Comparison of ENCODE assay signal across 21 mouse cellular contexts in the genomic region with DNA sequence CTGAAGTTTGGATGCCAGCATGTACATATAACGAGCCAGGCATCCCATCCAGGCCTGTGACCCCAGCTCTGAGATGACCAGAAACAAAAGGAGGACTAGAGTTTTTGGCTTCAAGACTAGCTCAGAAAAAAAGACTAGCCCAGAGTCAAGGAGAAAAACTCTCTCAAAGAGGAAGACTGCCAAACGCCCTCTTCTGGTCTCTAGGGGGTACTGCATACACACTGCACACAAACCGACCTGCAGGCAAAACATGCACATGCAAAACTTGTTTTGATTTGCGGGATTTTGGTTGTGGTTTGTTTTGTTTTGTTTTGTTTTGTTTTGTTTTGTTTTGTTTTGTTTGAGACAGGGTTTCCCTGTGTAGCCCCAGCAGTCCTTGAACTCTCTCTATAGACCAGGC. TPM values are rescaled to one million over a fixed set of nuclear protein-coding genes. Genes with fewer than 3 reads are reported as not detected.
A peak's percentile ranks its signal among the peaks of the same experiment; 100 is the strongest.
DNase-seq lines count a peak whose midpoint lies in the region; ATAC-seq and TF ChIP-seq lines count a peak whose summit lies in the region.
"Had no signal": no experiment of that assay in that cellular context is flagged by ENCODE, and none has a peak within 500 bp of the region (broad histone marks: within the 10 kb centered on the region; RNA-seq: fewer than 3 reads in every experiment).

No protein-coding gene starts in this region.

- H3K4me3 ChIP-seq in heart, postnatal 0 days (ENCODE audit: low read depth, low read length), result no peak overlapping the region
- H3K4me3 ChIP-seq in lung, embryonic 14.5 days (ENCODE audit: low read depth, low read length), result no peak overlapping the region
- no peak overlapping the region for H3K4me3 ChIP-seq in lung, adult 2 months (replicated peaks; ENCODE audit: extremely low read depth, low read depth, low read length)
- H3K4me3 ChIP-seq in MEL (ENCODE audit: control insufficient read depth in 1 of 2, insufficient read depth in 1 of 2, low read depth in 2 of 2, low read length in 2 of 2), result no peak overlapping the region
- no peak overlapping the region for H3K4me3 ChIP-seq in small intestine, adult 2 months (ENCODE audit: low read depth, low read length)
- H3K4me3 ChIP-seq in limb, embryonic 10.5 days, result no peak overlapping the region
- H3K4me3 ChIP-seq: embryonic facial prominence, embryonic 13.5 days; heart, embryonic 12.5 days; hindbrain, embryonic 10.5 days; liver, embryonic 13.5 days; neural tube, embryonic 13.5 days had no signal

- no peak for ATAC-seq in heart, postnatal 0 days (ENCODE audit: insufficient read depth, low read depth)
- ATAC-seq in lung, embryonic 14.5 days (ENCODE audit: insufficient read depth), result no peak
- ATAC-seq: activated CD4-positive, CD25-positive, alpha-beta regulatory T cell, adult 4 months; midbrain, embryonic 16.5 days had no signal

- no peaks in the 10 kb centered on the region for H3K4me1 ChIP-seq in heart, postnatal 0 days (ENCODE audit: control insufficient read depth, insufficient read depth)
- no peaks in the 10 kb centered on the region for H3K4me1 ChIP-seq in lung, embryonic 14.5 days (ENCODE audit: insufficient read depth)
- no peaks in the 10 kb centered on the region for H3K4me1 ChIP-seq in lung, adult 2 months (ENCODE audit: control insufficient read depth, insufficient read depth, low read length)
- no peaks in the 10 kb centered on the region for H3K4me1 ChIP-seq in MEL (ENCODE audit: control insufficient read depth in 1 of 2, insufficient read depth in 2 of 2, low read length in 2 of 2)
- H3K4me1 ChIP-seq in small intestine, adult 2 months (ENCODE audit: control insufficient read depth, insufficient read depth, insufficient read length, low read length), result no peaks in the 10 kb centered on the region
- H3K4me1 ChIP-seq in limb, embryonic 10.5 days, result no peaks in the 10 kb centered on the region
- H3K4me1 ChIP-seq: embryonic facial prominence, embryonic 13.5 days; heart, embryonic 12.5 days; hindbrain, embryonic 10.5 days; neural tube, embryonic 13.5 days had no signal

- H3K36me3 ChIP-seq in heart, postnatal 0 days (replicated peaks; ENCODE audit: control insufficient read depth, insufficient read depth, low read length), result no peaks in the 10 kb centered on the region
- H3K36me3 ChIP-seq in lung, embryonic 14.5 days (ENCODE audit: insufficient read depth), result no peaks in the 10 kb centered on the region
- no peaks in the 10 kb centered on the region for H3K36me3 ChIP-seq in MEL (ENCODE audit: control insufficient read depth in 1 of 2, insufficient read depth in 2 of 2, low read length in 2 of 2)
- H3K36me3 ChIP-seq in small intestine, adult 2 months (ENCODE audit: control insufficient read depth, insufficient read depth, low read length), result no peaks in the 10 kb centered on the region
- H3K36me3 ChIP-seq in limb, embryonic 10.5 days, result no peaks in the 10 kb centered on the region
- H3K36me3 ChIP-seq: embryonic facial prominence, embryonic 13.5 days; heart, embryonic 12.5 days; hindbrain, embryonic 10.5 days; liver, embryonic 13.5 days had no signal

- intact Hi-C loops in heart, postnatal 36 days (cut with DNase I), result no loop called here

- H3K79me2 ChIP-seq in MEL (ENCODE audit: control insufficient read depth, insufficient read depth, low read length, poor library complexity), result no peaks in the 10 kb centered on the region

- no peak for TF ChIP-seq EP300 in heart, postnatal 0 days (IDR thresholded peaks at IDR 0.05; ENCODE audit: low read depth)
- no peak for TF ChIP-seq EP300 in MEL (IDR thresholded peaks at IDR 0.05; ENCODE audit: low read depth in 1 of 2, low read length in 2 of 2)

- no peak overlapping the region for H3K9ac ChIP-seq in heart, postnatal 0 days (replicated peaks; ENCODE audit: low read depth, low read length)
- no peak overlapping the region for H3K9ac ChIP-seq in lung, embryonic 14.5 days
- no peak overlapping the region for H3K9ac ChIP-seq in MEL (ENCODE audit: control insufficient read depth, low read depth, low read length, poor library complexity, severe bottlenecking)
- H3K9ac ChIP-seq: embryonic facial prominence, embryonic 13.5 days; heart, embryonic 12.5 days; liver, embryonic 13.5 days; neural tube, embryonic 13.5 days had no signal

- peak; percentile 1; the same call in 1 of the 2 replicates for TF ChIP-seq CTCF in heart, postnatal 0 days (IDR thresholded peaks at IDR 0.05; ENCODE audit: low read depth)
- TF ChIP-seq CTCF in lung, embryonic 14.5 days (IDR thresholded peaks at IDR 0.05; ENCODE audit: low read depth), result peak; percentile 44
- TF ChIP-seq CTCF in lung, adult 2 months (IDR thresholded peaks at IDR 0.05; ENCODE audit: insufficient read depth, low read length), result no peak
- TF ChIP-seq CTCF in MEL (IDR thresholded peaks at IDR 0.05 in 2 of 3, conservative IDR thresholded peaks at IDR 0.05 in 1 of 3; ENCODE audit: control insufficient read depth in 1 of 3, insufficient read depth in 1 of 3, low read depth in 2 of 3, low read length in 3 of 3, poor library complexity in 1 of 3, severe bottlenecking in 1 of 3), result peak; percentile 39 to 71 (median 48)
- peak; percentile 20; the same call in 1 of the 2 replicates for TF ChIP-seq CTCF in small intestine, adult 2 months (IDR thresholded peaks at IDR 0.05; ENCODE audit: extremely low read depth, insufficient read length, insufficient replicate concordance, low read depth, low read length)

- 0 out of 2 replicates have a peak, but pooled peaks have one; percentile 1 for TF ChIP-seq RAD21 in MEL (IDR thresholded peaks at IDR 0.05; ENCODE audit: low read depth, low read length)

- no peaks in the 10 kb centered on the region for H3K27me3 ChIP-seq in heart, postnatal 0 days (ENCODE audit: control insufficient read depth, insufficient read depth, low read length)
- H3K27me3 ChIP-seq in lung, embryonic 14.5 days (ENCODE audit: insufficient read depth, low read length), result 0 out of 2 replicates have a peak, but pooled peaks cover 3% of the 10 kb centered on the region
- H3K27me3 ChIP-seq in MEL (ENCODE audit: control insufficient read depth in 1 of 2, insufficient read depth in 2 of 2, low read length in 2 of 2), result no peaks in the 10 kb centered on the region; a peak in 1 of 4 replicates
- H3K27me3 ChIP-seq in small intestine, adult 2 months (ENCODE audit: control insufficient read depth, insufficient read depth, low read length), result no peaks in the 10 kb centered on the region
- peaks cover 20% of the 10 kb centered on the region for H3K27me3 ChIP-seq in limb, embryonic 10.5 days (ENCODE audit: low read depth, poor library complexity, severe bottlenecking)

- DNase-seq in heart, postnatal 0 days (ENCODE audit: low spot score), result no peak
- DNase-seq in heart, postnatal 36 days, result no peak
- DNase-seq in lung, embryonic 14.5 days, result no peak
- DNase-seq in lung, adult 2 months, result no peak
- DNase-seq in MEL (ENCODE audit: low read depth, low spot score), result peak; percentile 40
- no peak for DNase-seq in testis, postnatal 14 days (ENCODE audit: low spot score)
- DNase-seq in limb, embryonic 10.5 days (ENCODE audit: low spot score), result no peak
- DNase-seq: adrenal gland, postnatal 36 days; cerebellum, adult 11-12 months; gastrocnemius, postnatal 14 days; kidney, adult 18-20 months; liver, embryonic 13.5 days had no signal

- TF ChIP-seq POLR2A in lung, adult 2 months (IDR thresholded peaks at IDR 0.05; ENCODE audit: borderline replicate concordance, extremely low read depth, low read depth, low read length), result no peak
- no peak for TF ChIP-seq POLR2A in MEL (IDR thresholded peaks at IDR 0.05; ENCODE audit: control insufficient read depth in 1 of 2, insufficient read depth in 1 of 2, low read depth in 1 of 2, low read length in 2 of 2, poor library complexity in 1 of 2)
- no peak for TF ChIP-seq POLR2A in small intestine, adult 2 months (IDR thresholded peaks at IDR 0.05; ENCODE audit: low read depth, low read length)

- no peak overlapping the region for H3K27ac ChIP-seq in heart, postnatal 0 days (ENCODE audit: low read depth)
- H3K27ac ChIP-seq in lung, embryonic 14.5 days (ENCODE audit: low read depth), result no peak overlapping the region
- H3K27ac ChIP-seq in MEL (ENCODE audit: control insufficient read depth, low read depth, low read length), result no peak overlapping the region
- no peak overlapping the region for H3K27ac ChIP-seq in small intestine, adult 2 months (ENCODE audit: insufficient read depth, low read depth, low read length)
- H3K27ac ChIP-seq in limb, embryonic 10.5 days, result no peak overlapping the region
- H3K27ac ChIP-seq: embryonic facial prominence, embryonic 13.5 days; hindbrain, embryonic 10.5 days; liver, embryonic 13.5 days; macrophage; neural tube, embryonic 13.5 days had no signal

- no peaks in the 10 kb centered on the region for H3K9me3 ChIP-seq in heart, postnatal 0 days (replicated peaks; ENCODE audit: control insufficient read depth, low read length)
- H3K9me3 ChIP-seq in lung, embryonic 14.5 days (ENCODE audit: low read depth, low read length), result no peaks in the 10 kb centered on the region
- no peaks in the 10 kb centered on the region for H3K9me3 ChIP-seq in MEL (replicated peaks; ENCODE audit: insufficient read depth, low read length)
- 0 out of 2 replicates have a peak, but pooled peaks cover 3% of the 10 kb centered on the region for H3K9me3 ChIP-seq in limb, embryonic 10.5 days (replicated peaks)
- H3K9me3 ChIP-seq: embryonic facial prominence, embryonic 13.5 days had no signal

- no peak overlapping the region for H3K4me2 ChIP-seq in heart, postnatal 0 days (ENCODE audit: low read depth, low read length)
- no peak overlapping the region for H3K4me2 ChIP-seq in lung, embryonic 14.5 days
- H3K4me2 ChIP-seq: embryonic facial prominence, embryonic 13.5 days; heart, embryonic 12.5 days; liver, embryonic 13.5 days; neural tube, embryonic 13.5 days had no signal

- WGBS in heart, postnatal 0 days, result 70% methylated on average over 4 of the region's 4 CpGs
- 71% methylated on average over 4 of the region's 4 CpGs for WGBS in lung, embryonic 14.5 days
- WGBS in lung, adult 2 months, result 74% methylated on average over 4 of the region's 4 CpGs
- 81% methylated on average over 4 of the region's 4 CpGs for WGBS in small intestine, adult 2 months
- WGBS in limb, embryonic 10.5 days, result 85% methylated on average over 4 of the region's 4 CpGs

RNA-seq across cellular contexts. Expression of a gene that starts 7.5 kb away (rescaled TPM):
- 0.12 TPM in 1 of 2 replicates, not detected in the other for total RNA-seq in heart, postnatal 0 days (2014; rRNA removed; ENCODE audit: low replicate concordance)
- 0.05 and 0.07 TPM in 2 replicates for polyA plus RNA-seq in heart, postnatal 0 days (2015; fragmentation: Nextera tagmentation; extraction: Ambion mirVana)
- total RNA-seq in heart, postnatal 36 days (2021), result under 1 TPM; 0.22 to 0.41 TPM
- 0.31 and 0.51 TPM in 2 replicates for polyA plus RNA-seq in lung, embryonic 14.5 days (2014; fragmentation: Nextera tagmentation; extraction: Ambion mirVana)
- polyA plus RNA-seq in lung, adult 2 months (2012; rRNA removed), result 0.05 and 0.13 TPM in 2 replicates
- total RNA-seq in MEL (2012; rRNA removed), result 0.19 and 0.36 TPM in 2 replicates
- under 1 TPM in 1 of 2 experiments, not detected in 1; 0.68 TPM for polyA plus RNA-seq in MEL (2012; ENCODE audit: insufficient read depth in 1 of 2, insufficient read length in 2 of 2, low read depth in 1 of 2, low replicate concordance in 2 of 2, missing spikeins in 1 of 2)
- polyA plus RNA-seq in small intestine, adult 2 months (2012; rRNA removed), result 0.19 and 0.28 TPM in 2 replicates
- polyA plus RNA-seq in limb, embryonic 10.5 days (2016; fragmentation: Nextera tagmentation; extraction: Ambion mirVana), result 0.15 and 0.19 TPM in 2 replicates
- total RNA-seq: common myeloid progenitor, adult 5-6 weeks had no signal

RNA-seq across cellular contexts. Expression of a gene that starts 7.8 kb away (rescaled TPM):
- total RNA-seq in heart, postnatal 0 days (2014; rRNA removed; ENCODE audit: low replicate concordance), result 36.4 and 59.7 TPM in 2 replicates
- 33.3 and 34.4 TPM in 2 replicates for polyA plus RNA-seq in heart, postnatal 0 days (2015; fragmentation: Nextera tagmentation; extraction: Ambion mirVana)
- total RNA-seq in heart, postnatal 36 days (2021), result 10 to 100 TPM; 29.9 to 31.8 TPM
- 54.5 and 56.0 TPM in 2 replicates for polyA plus RNA-seq in lung, embryonic 14.5 days (2014; fragmentation: Nextera tagmentation; extraction: Ambion mirVana)
- 71.6 and 78.8 TPM in 2 replicates for polyA plus RNA-seq in lung, adult 2 months (2012; rRNA removed)
- total RNA-seq in MEL (2012; rRNA removed), result 183 and 245 TPM in 2 replicates
- 100 to 1,000 TPM in 1 of 2 experiments, not detected in 1; 210 TPM for polyA plus RNA-seq in MEL (2012; ENCODE audit: insufficient read depth in 1 of 2, insufficient read length in 2 of 2, low read depth in 1 of 2, low replicate concordance in 2 of 2, missing spikeins in 1 of 2)
- polyA plus RNA-seq in small intestine, adult 2 months (2012; rRNA removed), result 79.1 and 142 TPM in 2 replicates
- 33.3 and 34.9 TPM in 2 replicates for polyA plus RNA-seq in limb, embryonic 10.5 days (2016; fragmentation: Nextera tagmentation; extraction: Ambion mirVana)

RNA-seq across cellular contexts. Expression of a gene that starts 33.6 kb away (rescaled TPM):
- total RNA-seq in heart, postnatal 0 days (2014; rRNA removed; ENCODE audit: low replicate concordance), result 4.3 and 11.4 TPM in 2 replicates
- 16.9 and 20.8 TPM in 2 replicates for polyA plus RNA-seq in heart, postnatal 0 days (2015; fragmentation: Nextera tagmentation; extraction: Ambion mirVana)
- total RNA-seq in heart, postnatal 36 days (2021), result 1 to 10 TPM; 8.3 to 8.4 TPM
- 22.0 and 24.3 TPM in 2 replicates for polyA plus RNA-seq in lung, embryonic 14.5 days (2014; fragmentation: Nextera tagmentation; extraction: Ambion mirVana)
- polyA plus RNA-seq in lung, adult 2 months (2012; rRNA removed), result 10.2 and 10.5 TPM in 2 replicates
- total RNA-seq in MEL (2012; rRNA removed), result 2.0 and 2.4 TPM in 2 replicates
- polyA plus RNA-seq in MEL (2012; ENCODE audit: insufficient read depth in 1 of 2, insufficient read length in 2 of 2, low read depth in 1 of 2, low replicate concordance in 2 of 2, missing spikeins in 1 of 2), result 1 to 10 TPM in 1 of 2 experiments, not detected in 1; 6.7 TPM
- 5.3 and 12.8 TPM in 2 replicates for polyA plus RNA-seq in small intestine, adult 2 months (2012; rRNA removed)
- 20.1 and 29.7 TPM in 2 replicates for polyA plus RNA-seq in limb, embryonic 10.5 days (2016; fragmentation: Nextera tagmentation; extraction: Ambion mirVana)

RNA-seq across cellular contexts. Expression of a gene that starts 46.7 kb away (rescaled TPM):
- total RNA-seq in heart, postnatal 0 days (2014; rRNA removed; ENCODE audit: low replicate concordance), result 23.4 and 70.5 TPM in 2 replicates
- polyA plus RNA-seq in heart, postnatal 0 days (2015; fragmentation: Nextera tagmentation; extraction: Ambion mirVana), result 30.8 and 31.0 TPM in 2 replicates
- total RNA-seq in heart, postnatal 36 days (2021), result 10 to 100 TPM in 1 of 2 experiments, 1 to 10 TPM in 1; 9.5 to 11.5 TPM
- polyA plus RNA-seq in lung, embryonic 14.5 days (2014; fragmentation: Nextera tagmentation; extraction: Ambion mirVana), result 39.3 and 42.5 TPM in 2 replicates
- 50.7 and 56.1 TPM in 2 replicates for polyA plus RNA-seq in lung, adult 2 months (2012; rRNA removed)
- total RNA-seq in MEL (2012; rRNA removed), result 9.9 and 12.4 TPM in 2 replicates
- polyA plus RNA-seq in MEL (2012; ENCODE audit: insufficient read depth in 1 of 2, insufficient read length in 2 of 2, low read depth in 1 of 2, low replicate concordance in 2 of 2, missing spikeins in 1 of 2), result 10 to 100 TPM in 1 of 2 experiments, not detected in 1; 10.6 TPM
- 47.2 and 156 TPM in 2 replicates for polyA plus RNA-seq in small intestine, adult 2 months (2012; rRNA removed)
- polyA plus RNA-seq in limb, embryonic 10.5 days (2016; fragmentation: Nextera tagmentation; extraction: Ambion mirVana), result 25.0 and 29.8 TPM in 2 replicates

RNA-seq across cellular contexts. Expression of a gene that starts 59.1 kb away (rescaled TPM):
- 1.9 and 2.2 TPM in 2 replicates for total RNA-seq in heart, postnatal 0 days (2014; rRNA removed; ENCODE audit: low replicate concordance)
- polyA plus RNA-seq in heart, postnatal 0 days (2015; fragmentation: Nextera tagmentation; extraction: Ambion mirVana), result 1.1 TPM in 2 replicates
- under 1 TPM; 0.95 to 0.97 TPM for total RNA-seq in heart, postnatal 36 days (2021)
- 2.5 and 2.9 TPM in 2 replicates for polyA plus RNA-seq in lung, embryonic 14.5 days (2014; fragmentation: Nextera tagmentation; extraction: Ambion mirVana)
- polyA plus RNA-seq in lung, adult 2 months (2012; rRNA removed), result 62.0 and 67.4 TPM in 2 replicates
- 0.39 TPM in 2 replicates for total RNA-seq in MEL (2012; rRNA removed)
- 1 to 10 TPM in 1 of 2 experiments, not detected in 1; 1.4 TPM for polyA plus RNA-seq in MEL (2012; ENCODE audit: insufficient read depth in 1 of 2, insufficient read length in 2 of 2, low read depth in 1 of 2, low replicate concordance in 2 of 2, missing spikeins in 1 of 2)
- polyA plus RNA-seq in small intestine, adult 2 months (2012; rRNA removed), result 0.37 and 0.68 TPM in 2 replicates
- 3.5 and 4.3 TPM in 2 replicates for polyA plus RNA-seq in limb, embryonic 10.5 days (2016; fragmentation: Nextera tagmentation; extraction: Ambion mirVana)
